8 mouse cellular contexts compared by ENCODE assay signal in the genomic region with DNA sequence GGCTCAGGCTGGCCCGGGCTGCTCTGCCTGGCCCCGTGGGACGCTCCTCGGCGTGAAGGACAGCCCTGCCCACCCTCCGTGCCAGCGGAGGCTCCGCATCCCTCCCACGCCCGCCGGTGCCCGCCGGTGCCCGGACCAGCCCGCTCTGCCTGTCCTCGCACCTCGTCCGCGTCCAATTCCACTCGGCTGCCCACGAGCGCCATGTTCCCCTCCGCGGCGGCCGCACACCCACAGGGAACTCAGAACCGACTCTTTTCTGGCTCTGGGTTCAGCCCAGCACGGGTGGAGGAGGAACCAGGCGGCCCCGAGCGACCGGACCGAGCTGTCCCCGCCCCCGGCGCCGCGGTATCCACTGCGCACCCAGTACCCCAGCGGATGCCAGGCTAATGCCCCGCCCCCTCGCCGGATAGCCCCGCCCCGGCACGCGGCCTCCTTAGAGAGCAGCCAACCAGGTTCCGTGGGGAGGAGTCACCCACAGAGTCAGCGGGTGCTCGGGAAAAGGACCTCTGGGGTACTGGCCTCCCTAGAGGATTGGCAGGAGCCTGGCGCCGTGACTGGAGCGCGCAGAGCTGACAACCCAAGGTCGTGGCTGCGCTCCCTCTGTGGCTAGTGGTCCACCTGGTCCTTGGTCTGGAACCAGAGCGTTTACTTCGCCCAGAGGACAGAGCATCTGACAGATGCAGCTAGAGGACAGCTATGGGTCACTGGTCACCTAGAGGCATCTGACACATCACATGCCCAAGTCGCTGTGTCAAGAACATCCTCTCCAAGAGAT. TPM values are rescaled to one million over a fixed set of nuclear protein-coding genes. Genes with fewer than 3 reads are reported as not detected.
DNase-seq lines count a peak whose midpoint lies in the region; ATAC-seq and TF ChIP-seq lines count a peak whose summit lies in the region.

A gene (minus strand): TSS at position 346 of the 775 bp plus-strand sequence.

- peak; percentile 99 for ATAC-seq in forebrain, embryonic 11.5 days (replicated peaks; ENCODE audit: low FRiP score)
- peak; percentile 96 for ATAC-seq in heart, embryonic 16.5 days (replicated peaks; ENCODE audit: extremely low read depth, insufficient read depth, low FRiP score)
- ATAC-seq in liver, embryonic 15.5 days (ENCODE audit: insufficient read depth) = peak; percentile 98
- peak; percentile 98 for ATAC-seq in neural tube, embryonic 11.5 days (ENCODE audit: insufficient read depth, low FRiP score, low TSS enrichment)
- ATAC-seq in stomach, embryonic 16.5 days (ENCODE audit: insufficient read depth, low FRiP score) = peak; percentile 99

- peak; percentile 89 for DNase-seq in c-Kit-positive CD71-positive TER-119-negative erythroid progenitor cells, embryonic 14.5 days (ENCODE audit: low read depth)
- DNase-seq in forebrain, embryonic 11.5 days (ENCODE audit: low spot score) = peak; percentile 98
- DNase-seq in kidney, postnatal 36 days = peak; percentile 99 to 100
- DNase-seq in neural tube, embryonic 11.5 days (ENCODE audit: low spot score) = peak; percentile 93

- H3K27ac ChIP-seq in forebrain, embryonic 11.5 days (ENCODE audit: low read depth, low read length) = no peak within 1 kb of the TSS
- H3K27ac ChIP-seq in heart, embryonic 16.5 days (ENCODE audit: low read length) = peak within 1 kb of the TSS; percentile 66
- 0 out of 2 replicates have a peak within 1 kb of the TSS, but pooled peaks have one; percentile 14 for H3K27ac ChIP-seq in liver, embryonic 15.5 days (replicated peaks)
- H3K27ac ChIP-seq in neural tube, embryonic 11.5 days (ENCODE audit: low read depth, low read length) = no peak within 1 kb of the TSS
- peak within 1 kb of the TSS; percentile 79 for H3K27ac ChIP-seq in stomach, embryonic 16.5 days (ENCODE audit: low read length)

- H3K36me3 ChIP-seq in E14TG2a.4 (ENCODE audit: insufficient read depth, low read length) = 0 out of 2 replicates have a peak, but pooled peaks cover 4% of the 10 kb centered on the region
- H3K36me3 ChIP-seq in forebrain, embryonic 11.5 days (ENCODE audit: control insufficient read depth, insufficient read depth, low read length) = no peaks in the 10 kb centered on the region
- no peaks in the 10 kb centered on the region for H3K36me3 ChIP-seq in heart, embryonic 16.5 days (ENCODE audit: control insufficient read depth, insufficient read depth)
- no peaks in the 10 kb centered on the region for H3K36me3 ChIP-seq in liver, embryonic 15.5 days (replicated peaks)
- no peaks in the 10 kb centered on the region for H3K36me3 ChIP-seq in neural tube, embryonic 11.5 days (ENCODE audit: control insufficient read depth, insufficient read depth, low read length)
- no peaks in the 10 kb centered on the region for H3K36me3 ChIP-seq in stomach, embryonic 16.5 days (ENCODE audit: control insufficient read depth, insufficient read depth, low read length)

- peak within 1 kb of the TSS; percentile 94 for H3K4me2 ChIP-seq in forebrain, embryonic 11.5 days (ENCODE audit: low read depth, low read length, severe bottlenecking)
- H3K4me2 ChIP-seq in heart, embryonic 16.5 days (ENCODE audit: low read depth, low read length) = peak within 1 kb of the TSS; percentile 98
- peak within 1 kb of the TSS; percentile 94 for H3K4me2 ChIP-seq in liver, embryonic 15.5 days
- H3K4me2 ChIP-seq in neural tube, embryonic 11.5 days (ENCODE audit: low read depth) = peak within 1 kb of the TSS; percentile 100
- peak within 1 kb of the TSS; percentile 84 for H3K4me2 ChIP-seq in stomach, embryonic 16.5 days (ENCODE audit: low read depth, low read length)

- no peak for TF ChIP-seq CTCF in E14TG2a.4 (conservative IDR thresholded peaks at IDR 0.05; ENCODE audit: low read length)

- H3K27me3 ChIP-seq in E14TG2a.4 (ENCODE audit: insufficient read depth, low read length) = no peaks in the 10 kb centered on the region
- H3K27me3 ChIP-seq in forebrain, embryonic 11.5 days (ENCODE audit: control insufficient read depth, insufficient read depth, low read length) = 0 out of 2 replicates have a peak, but pooled peaks cover 2% of the 10 kb centered on the region
- no peaks in the 10 kb centered on the region; the same call in 1 of the 2 replicates for H3K27me3 ChIP-seq in heart, embryonic 16.5 days (ENCODE audit: control insufficient read depth, insufficient read depth, low read length)
- H3K27me3 ChIP-seq in liver, embryonic 15.5 days = peaks cover 61% of the 10 kb centered on the region
- H3K27me3 ChIP-seq in neural tube, embryonic 11.5 days (ENCODE audit: control insufficient read depth, insufficient read depth, low read length) = 0 out of 2 replicates have a peak, but pooled peaks cover 2% of the 10 kb centered on the region
- 0 out of 2 replicates have a peak, but pooled peaks cover 3% of the 10 kb centered on the region for H3K27me3 ChIP-seq in stomach, embryonic 16.5 days (ENCODE audit: control insufficient read depth, insufficient read depth, low read length)

- H3K4me1 ChIP-seq in E14TG2a.4 (replicated peaks; ENCODE audit: low read depth, low read length) = peaks cover 82% of the 10 kb centered on the region
- no peaks in the 10 kb centered on the region; the same call in 1 of the 2 replicates for H3K4me1 ChIP-seq in forebrain, embryonic 11.5 days (replicated peaks; ENCODE audit: control insufficient read depth, insufficient read depth, low read length)
- H3K4me1 ChIP-seq in heart, embryonic 16.5 days (ENCODE audit: control insufficient read depth, insufficient read depth, low read length) = peaks cover 5% of the 10 kb centered on the region
- peaks cover 16% of the 10 kb centered on the region for H3K4me1 ChIP-seq in liver, embryonic 15.5 days (replicated peaks)
- no peaks in the 10 kb centered on the region for H3K4me1 ChIP-seq in neural tube, embryonic 11.5 days (ENCODE audit: control insufficient read depth, insufficient read depth, low read length)
- H3K4me1 ChIP-seq in stomach, embryonic 16.5 days (ENCODE audit: control insufficient read depth, insufficient read depth, low read length) = peaks cover 4% of the 10 kb centered on the region; the same call in 1 of the 2 replicates

- peak within 1 kb of the TSS; percentile 60 for H3K9ac ChIP-seq in forebrain, embryonic 11.5 days (ENCODE audit: low read length)
- H3K9ac ChIP-seq in heart, embryonic 16.5 days (ENCODE audit: low read length) = peak within 1 kb of the TSS; percentile 80
- H3K9ac ChIP-seq in liver, embryonic 15.5 days = peak within 1 kb of the TSS; percentile 48
- peak within 1 kb of the TSS; percentile 62 for H3K9ac ChIP-seq in neural tube, embryonic 11.5 days (ENCODE audit: low read length)
- peak within 1 kb of the TSS; percentile 80 for H3K9ac ChIP-seq in stomach, embryonic 16.5 days (ENCODE audit: low read length)

- H3K4me3 ChIP-seq in E14TG2a.4 (replicated peaks; ENCODE audit: low read length) = peak within 1 kb of the TSS; percentile 99
- H3K4me3 ChIP-seq in forebrain, embryonic 11.5 days (ENCODE audit: low read depth, low read length) = peak within 1 kb of the TSS; percentile 67
- peak within 1 kb of the TSS; percentile 86 for H3K4me3 ChIP-seq in heart, embryonic 16.5 days (ENCODE audit: low read length)
- peak within 1 kb of the TSS; percentile 66 for H3K4me3 ChIP-seq in liver, embryonic 15.5 days (replicated peaks)
- peak within 1 kb of the TSS; percentile 72 for H3K4me3 ChIP-seq in neural tube, embryonic 11.5 days (ENCODE audit: low read depth, low read length)
- peak within 1 kb of the TSS; percentile 85 for H3K4me3 ChIP-seq in stomach, embryonic 16.5 days (replicated peaks; ENCODE audit: low read length)

- WGBS in forebrain, embryonic 11.5 days = under 1% methylated on average over 58 of the region's 59 CpGs
- under 1% methylated on average over 56 of the region's 59 CpGs for WGBS in heart, embryonic 16.5 days
- WGBS in liver, embryonic 15.5 days (ENCODE audit: insufficient replicate concordance) = under 1% methylated on average over 58 of the region's 59 CpGs
- 0% methylated on average over 59 of the region's 59 CpGs for WGBS in neural tube, embryonic 11.5 days
- under 1% methylated on average over 59 of the region's 59 CpGs for WGBS in stomach, embryonic 16.5 days

- H3K9me3 ChIP-seq in E14TG2a.4 (ENCODE audit: low read length) = no peaks in the 10 kb centered on the region
- H3K9me3 ChIP-seq in forebrain, embryonic 11.5 days (ENCODE audit: control insufficient read depth, low read length) = no peaks in the 10 kb centered on the region
- H3K9me3 ChIP-seq in heart, embryonic 16.5 days (replicated peaks; ENCODE audit: control insufficient read depth, low read length) = no peaks in the 10 kb centered on the region
- H3K9me3 ChIP-seq in liver, embryonic 15.5 days (replicated peaks) = no peaks in the 10 kb centered on the region
- no peaks in the 10 kb centered on the region for H3K9me3 ChIP-seq in neural tube, embryonic 11.5 days (ENCODE audit: control insufficient read depth, low read length)
- no peaks in the 10 kb centered on the region for H3K9me3 ChIP-seq in stomach, embryonic 16.5 days (replicated peaks; ENCODE audit: control insufficient read depth, low read length)

RNA-seq across cellular contexts. Expression of the gene that starts here (rescaled TPM):
- polyA plus RNA-seq in forebrain, embryonic 11.5 days (2014; fragmentation: Nextera tagmentation; extraction: Ambion mirVana) = 3.4 and 4.0 TPM in 2 replicates
- polyA plus RNA-seq in heart, embryonic 16.5 days (2015; fragmentation: Nextera tagmentation; extraction: Ambion mirVana) = 1.5 and 2.2 TPM in 2 replicates
- 1.5 and 1.8 TPM in 2 replicates for polyA plus RNA-seq in liver, embryonic 15.5 days (2015; fragmentation: Nextera tagmentation; extraction: Ambion mirVana)
- 2.6 and 3.4 TPM in 2 replicates for polyA plus RNA-seq in neural tube, embryonic 11.5 days (2014; fragmentation: Nextera tagmentation; extraction: Ambion mirVana)
- polyA plus RNA-seq in stomach, embryonic 16.5 days (2015; fragmentation: Nextera tagmentation; extraction: Ambion mirVana) = 5.0 TPM in 2 replicates

Comparison
In these comparisons a context has a peak if more than half of its experiments do, and no peak if none do; other contexts are left out.
1. H3K27ac ChIP-seq: peak in heart, embryonic 16.5 days (single experiment), liver, embryonic 15.5 days (single experiment) and stomach, embryonic 16.5 days (single experiment); none in forebrain, embryonic 11.5 days (single experiment) and neural tube, embryonic 11.5 days (single experiment).
2. Peak in every context shown above with its lines, with median percentiles within 50 percentile points of each other: H3K4me3 ChIP-seq, DNase-seq, ATAC-seq, H3K4me2 ChIP-seq and H3K9ac ChIP-seq.